Mouse (Mus musculus) liver, embryonic 14.5 days (tissue): Measurements from ENCODE around the gene Umodl1.

Experiments
- CTCF ChIP-seq: IDR thresholded peaks from 2 replicates; pipeline ENCODE4 v1.5.1; 2016; ENCODE audit warnings: antibody characterized with exemption, low read depth, control low read depth
- EP300 ChIP-seq: IDR thresholded peaks from 2 replicates; pipeline ENCODE4 v1.6.1; 2016; ENCODE audit warnings: antibody characterized with exemption, low read depth

DNA sequence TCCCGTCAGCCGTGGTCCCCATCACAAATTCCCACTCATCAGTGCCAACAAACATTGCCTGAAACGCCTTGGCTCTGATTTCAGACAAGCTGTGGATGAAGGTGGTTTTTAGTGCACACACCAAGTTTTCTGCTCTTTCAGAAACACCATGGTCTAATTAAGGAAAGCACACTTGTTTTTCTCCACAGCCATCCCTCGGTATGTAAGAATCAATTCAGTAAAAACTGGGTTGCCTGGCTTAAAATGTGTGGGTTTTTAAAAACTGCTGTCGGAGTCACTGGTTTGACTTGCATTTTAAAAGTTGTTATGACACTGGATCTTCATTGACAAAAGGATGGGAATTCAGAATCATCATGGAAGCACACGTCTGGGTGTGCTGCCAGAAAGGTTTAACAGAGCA lies 73.3 kb downstream of the Umodl1 start:
- TF ChIP-seq CTCF (no peak), EP300 (no peak)
